Mouse (Mus musculus) sigmoid colon, adult 10 weeks (tissue): ENCODE measurements around the gene Ccdc160. TPM values are rescaled to one million over a fixed set of nuclear protein-coding genes. Genes with fewer than 3 reads are reported as not detected.

ENCODE experiments used
- polyA plus RNA-seq: library from polyadenylated mRNA; stranded (reverse); fragments of 350-450 nt; fragmentation: Illumina TruSeq; extraction: RNeasy Lipid Tissue Mini Kit (QIAGEN cat#74804); gene quantifications from one replicate; pipeline ENCODE4 v1.2.3, GENCODE M21; 2014; ENCODE audit warnings: low read depth, low replicate concordance

Gene Ccdc160
- 0.95 TPM for polyA plus RNA-seq

DNA sequence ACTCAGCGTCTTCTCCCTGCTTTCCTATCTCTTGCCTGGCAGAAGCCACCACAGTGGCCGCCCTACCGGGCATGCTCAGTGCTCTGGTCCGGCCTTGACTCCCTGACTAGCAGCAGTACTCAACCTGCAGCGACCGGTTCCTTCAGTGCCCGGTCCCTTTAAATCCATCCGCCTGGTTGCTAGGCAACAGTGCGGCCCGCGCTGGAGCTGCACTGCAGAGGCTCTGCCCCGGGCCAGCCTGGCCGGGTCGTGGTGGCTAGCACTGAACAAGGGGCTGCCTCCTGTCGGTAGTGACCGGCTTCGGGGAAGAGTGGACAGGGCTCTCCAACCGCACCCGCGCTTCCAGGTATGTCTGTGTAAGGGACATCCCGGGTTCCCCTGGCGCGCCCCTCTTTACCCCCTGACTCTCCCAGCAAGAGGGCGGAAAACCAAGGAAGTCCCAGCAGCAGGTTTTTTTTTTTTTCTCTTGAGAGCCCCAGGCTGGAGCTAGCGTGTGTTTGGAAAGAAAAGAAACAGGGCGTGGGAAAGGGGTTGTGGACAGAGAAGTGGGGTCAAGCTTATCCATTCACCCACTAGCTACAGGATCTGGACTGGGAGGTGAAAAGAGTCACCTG, at the start of gene Ccdc160:
Gene Ccdc160 (plus strand): TSS at position 221 of the 614 bp plus-strand sequence.

Other genes with a start within 250 kb of the Ccdc160 start
- 7.5 TPM for gene Gpc3, start 177.2 kb upstream of the Ccdc160 start, polyA plus RNA-seq
- gene Phf6, start 121.1 kb downstream of the Ccdc160 start, polyA plus RNA-seq: 46.7 TPM
- 404 TPM for gene Hprt, start 196.9 kb downstream of the Ccdc160 start, polyA plus RNA-seq